Mouse (Mus musculus) hindbrain, postnatal 0 days (tissue): Measurements from ENCODE around the gene Olfr1441. TPM values are rescaled to one million over a fixed set of nuclear protein-coding genes. Genes with fewer than 3 reads are reported as not detected.

Experiments used
- ATAC-seq: fragments of 200-750 bp; cut with Nextera tagmentation; 2 replicates; pipeline ENCODE4 v1.8.0; 2017; ENCODE audit warnings: mild to moderate bottlenecking, moderate TSS enrichment, moderate library complexity
- DNase-seq: peaks from one replicate; pipeline ENCODE4 v3.0.0-alpha.2; 2015; ENCODE audit warnings: low spot score
- H3K27ac ChIP-seq: fragments of 300-500 bp; sonication (generic); 2 replicates; pipeline ENCODE4 v1.5.1; 2014; ENCODE audit warnings: mild to moderate bottlenecking
- H3K27me3 ChIP-seq: fragments of 300-500 bp; sonication (generic); 2 replicates; pipeline ENCODE4 v1.6.1; 2014; ENCODE audit warnings: low read length, mixed read lengths; ENCODE audit not compliant: insufficient read depth
- H3K36me3 ChIP-seq: fragments of 300-500 bp; sonication (generic); 2 replicates; pipeline ENCODE4 v1.6.1; 2014; ENCODE audit warnings: low read length, mixed read lengths; ENCODE audit not compliant: insufficient read depth
- H3K4me1 ChIP-seq: fragments of 300-500 bp; sonication (generic); 2 replicates; pipeline ENCODE4 v1.6.1; 2014; ENCODE audit warnings: antibody characterized with exemption, low read length, mixed read lengths; ENCODE audit not compliant: insufficient read depth
- H3K4me2 ChIP-seq: fragments of 300-500 bp; sonication (generic); 2 replicates; pipeline ENCODE4 v1.6.1; 2014; ENCODE audit warnings: low read depth, mild to moderate bottlenecking, low read length, moderate library complexity, mixed read lengths
- H3K4me3 ChIP-seq: fragments of 300-500 bp; sonication (generic); 2 replicates; pipeline ENCODE4 v1.5.1; 2014; ENCODE audit warnings: low read length
- H3K9ac ChIP-seq: fragments of 300-500 bp; sonication (generic); replicated peaks from 2 replicates; pipeline ENCODE4 v1.6.1; 2014; ENCODE audit warnings: mild to moderate bottlenecking, low read length, moderate library complexity, mixed read lengths
- H3K9me3 ChIP-seq: fragments of 300-500 bp; sonication (generic); 2 replicates; pipeline ENCODE4 v1.6.1; 2016; ENCODE audit warnings: low read length, mixed read lengths
- CTCF ChIP-seq: IDR thresholded peaks from 2 replicates; pipeline ENCODE4 v1.5.1; 2016; ENCODE audit warnings: antibody characterized with exemption, control low read depth, low read depth
- WGBS: fragments of 180-500 bp; shearing (Covaris S2); extraction: QIAGEN DNeasy Blood & Tissue Kit; methylation state at CpG from one replicate; pipeline ENCODE4 v1.1.7; 2014; 5-methylcytosine and 5-hydroxymethylcytosine counted together
- polyA plus RNA-seq: library from polyadenylated mRNA; unstranded; fragments of >200 nt; fragmentation: Nextera tagmentation; extraction: Ambion mirVana; gene quantifications from 2 replicates; pipeline ENCODE4 v1.2.1, GENCODE M21; 2015
- total RNA-seq: library from RNA; depleted of rRNA; stranded (reverse); fragments of >200 nt; gene quantifications from 2 replicates; pipeline ENCODE4 v1.2.3, GENCODE M21; 2014

Gene Olfr1441
- total and polyA plus RNA-seq, 2 experiments from 2014 or later = not detected

DNA sequence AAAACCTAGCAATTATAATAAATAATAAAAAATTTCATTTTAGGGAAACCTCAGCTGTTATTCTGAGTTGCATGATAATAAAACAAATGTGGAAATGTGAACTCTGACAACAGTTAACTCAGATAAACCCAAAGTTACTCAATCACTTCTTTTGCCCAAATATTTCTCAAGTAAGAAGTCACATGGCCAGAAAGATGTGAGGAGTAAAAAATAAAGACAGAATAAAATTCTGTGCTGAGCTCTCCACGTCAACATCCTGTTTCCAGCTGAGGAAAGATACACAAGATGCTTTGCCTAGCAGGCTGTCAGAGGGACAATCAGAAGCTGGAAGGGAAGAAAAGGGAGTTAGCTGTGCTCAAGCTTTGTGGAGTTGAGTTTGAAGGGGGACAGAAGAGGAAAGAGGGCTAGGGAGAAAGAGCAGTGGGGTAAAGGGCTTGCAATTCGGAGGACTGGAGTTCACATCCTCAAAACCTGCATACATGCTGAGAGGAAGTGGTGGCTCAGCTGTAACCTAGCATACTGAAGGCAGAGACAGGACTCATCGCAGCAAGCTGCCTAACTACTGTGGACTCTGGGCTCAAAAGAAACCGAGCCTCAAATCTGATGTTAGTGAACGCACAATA is 23.0 kb downstream of the Olfr1441 start:
- 67% methylated on average over 5 of the region's 5 CpGs for WGBS
- Histone ChIP-seq H3K4me3 (no peak overlapping the region), H3K4me2 (no peak overlapping the region), H3K36me3 (no peaks in the 10 kb centered on the region), H3K27ac (no peak overlapping the region), H3K27me3 (no peaks in the 10 kb centered on the region), H3K9ac (no peak overlapping the region), H3K9me3 (no peaks in the 10 kb centered on the region), H3K4me1 (no peaks in the 10 kb centered on the region)
- ATAC-seq = no peak
- no peak for TF ChIP-seq CTCF
- DNase-seq = no peak

- no peaks in the 10 kb centered on the region for H3K27me3 ChIP-seq
- H3K9me3 ChIP-seq = no peaks in the 10 kb centered on the region
- DNase-seq = no peak
- H3K36me3 ChIP-seq = no peaks in the 10 kb centered on the region
- H3K4me2 ChIP-seq = no peak overlapping the region
- no peak for ATAC-seq
- 71% methylated on average over 4 of the region's 4 CpGs for WGBS
- no peaks in the 10 kb centered on the region for H3K4me1 ChIP-seq
- TF ChIP-seq CTCF = no peak
- H3K27ac ChIP-seq = no peak overlapping the region
- H3K4me3 ChIP-seq = no peak overlapping the region
- no peak overlapping the region for H3K9ac ChIP-seq
Measured at GRCm38 (mm10) chr19:12442560-12442959, 25.3 kb downstream of the Olfr1441 start.

DNA sequence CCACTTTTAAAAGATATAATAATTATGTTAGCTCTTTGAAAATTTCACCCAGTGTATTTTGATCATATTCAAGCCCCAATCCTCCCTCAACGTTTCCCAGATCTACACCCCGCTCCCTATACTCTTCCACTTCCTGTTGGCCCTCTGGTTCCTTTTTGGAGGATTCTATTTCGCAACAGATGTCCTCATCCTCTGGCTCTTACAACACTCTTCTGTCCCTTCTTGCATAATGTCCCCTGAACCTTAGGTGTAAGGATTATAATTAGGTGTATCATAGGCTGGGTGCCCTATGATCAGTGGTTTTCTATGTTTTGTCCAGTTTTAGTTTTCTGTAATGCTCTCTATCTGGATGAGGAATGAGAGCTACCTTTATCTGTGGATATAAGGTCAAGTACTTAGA is 27.8 kb downstream of the Olfr1441 start:
- ATAC-seq (no peak), DNase-seq (no peak)
- TF ChIP-seq CTCF = no peak
- Histone ChIP-seq H3K27ac (no peak overlapping the region), H3K9ac (no peak overlapping the region), H3K36me3 (no peaks in the 10 kb centered on the region), H3K4me3 (no peak overlapping the region), H3K9me3 (no peaks in the 10 kb centered on the region), H3K4me2 (no peak overlapping the region), H3K4me1 (no peaks in the 10 kb centered on the region), H3K27me3 (no peaks in the 10 kb centered on the region)
- WGBS = 80% methylated on average over 3 of the region's 3 CpGs

GRCm38 (mm10) chr19:12457401-12458066 is 40.3 kb downstream of the Olfr1441 start:
- Histone ChIP-seq H3K27me3 (no peaks in the 10 kb centered on the region), H3K4me2 (no peak overlapping the region), H3K4me3 (no peak overlapping the region), H3K27ac (no peak overlapping the region), H3K4me1 (no peaks in the 10 kb centered on the region), H3K9ac (no peak overlapping the region), H3K9me3 (no peaks in the 10 kb centered on the region), H3K36me3 (no peaks in the 10 kb centered on the region)
- 80% methylated on average over 12 of the region's 12 CpGs for WGBS
- ATAC-seq = no peak
- DNase-seq = no peak
- no peak for TF ChIP-seq CTCF

DNA sequence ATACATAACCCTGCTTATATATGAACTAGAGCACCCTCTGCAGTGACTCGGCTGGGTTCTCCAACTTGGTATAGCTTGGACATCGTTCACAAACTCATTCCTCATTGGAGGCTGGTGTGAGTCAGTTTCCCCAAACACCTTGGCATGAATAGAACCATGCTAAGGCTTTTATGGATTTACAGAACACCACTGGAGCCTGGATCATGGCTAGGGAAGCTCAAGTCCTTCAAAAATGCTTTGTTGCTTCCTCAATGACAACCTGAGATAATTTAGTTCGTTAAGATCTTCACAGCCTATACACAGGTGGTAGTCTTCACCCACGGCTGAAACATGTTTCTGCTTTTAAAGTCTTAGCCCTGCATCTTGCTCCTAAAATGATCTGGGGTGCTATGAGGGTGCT is 42.3 kb downstream of the Olfr1441 start:
- DNase-seq (no peak), ATAC-seq (no peak)
- Histone ChIP-seq H3K27ac (no peak overlapping the region), H3K9ac (no peak overlapping the region), H3K36me3 (no peaks in the 10 kb centered on the region; the same call in 1 of the 2 replicates), H3K4me3 (no peak overlapping the region), H3K4me2 (no peak overlapping the region), H3K4me1 (no peaks in the 10 kb centered on the region), H3K9me3 (no peaks in the 10 kb centered on the region), H3K27me3 (no peaks in the 10 kb centered on the region)
- no peak for TF ChIP-seq CTCF
- WGBS = 81% methylated on average over 4 of the region's 4 CpGs

- H3K27me3 ChIP-seq = no peaks in the 10 kb centered on the region
- H3K4me2 ChIP-seq = no peak within 1 kb of the TSS
- whole genome bisulfite sequencing = 82% methylated on average over 11 of the region's 11 CpGs
- no peak within 1 kb of the TSS for H3K27ac ChIP-seq
- H3K36me3 ChIP-seq = peaks cover 3% of the 10 kb centered on the region; the same call in 1 of the 2 replicates
- no peak within 1 kb of the TSS for H3K9ac ChIP-seq
- H3K4me1 ChIP-seq = no peaks in the 10 kb centered on the region
- no peak for TF ChIP-seq CTCF
- H3K4me3 ChIP-seq = no peak within 1 kb of the TSS
- no peaks in the 10 kb centered on the region for H3K9me3 ChIP-seq
- ATAC-seq (no peak), DNase-seq (no peak)
Measured at GRCm38 (mm10) chr19:12460282-12461249, 43.3 kb downstream of the Olfr1441 start, which contains the start of gene Mpeg1. Gene Mpeg1, plus strand, starts transcription at chr19:12460779.
